Mouse (Mus musculus) bone marrow, adult 2 months (tissue): Measurements from ENCODE around the gene Dnajb8.

Experiments
- CTCF ChIP-seq: fragments of 200-500 bp; IDR thresholded peaks from 2 replicates; pipeline ENCODE4 v1.5.1; 2011; ENCODE audit warnings: low read length, control low read depth; ENCODE audit not compliant: control insufficient read depth, insufficient read depth
- POLR2A ChIP-seq: fragments of 200-500 bp; IDR thresholded peaks from 2 replicates; pipeline ENCODE4 v1.6.1; 2011; ENCODE audit warnings: low read depth, mild to moderate bottlenecking, control low read depth, low read length, borderline replicate concordance; ENCODE audit not compliant: control insufficient read depth

DNA sequence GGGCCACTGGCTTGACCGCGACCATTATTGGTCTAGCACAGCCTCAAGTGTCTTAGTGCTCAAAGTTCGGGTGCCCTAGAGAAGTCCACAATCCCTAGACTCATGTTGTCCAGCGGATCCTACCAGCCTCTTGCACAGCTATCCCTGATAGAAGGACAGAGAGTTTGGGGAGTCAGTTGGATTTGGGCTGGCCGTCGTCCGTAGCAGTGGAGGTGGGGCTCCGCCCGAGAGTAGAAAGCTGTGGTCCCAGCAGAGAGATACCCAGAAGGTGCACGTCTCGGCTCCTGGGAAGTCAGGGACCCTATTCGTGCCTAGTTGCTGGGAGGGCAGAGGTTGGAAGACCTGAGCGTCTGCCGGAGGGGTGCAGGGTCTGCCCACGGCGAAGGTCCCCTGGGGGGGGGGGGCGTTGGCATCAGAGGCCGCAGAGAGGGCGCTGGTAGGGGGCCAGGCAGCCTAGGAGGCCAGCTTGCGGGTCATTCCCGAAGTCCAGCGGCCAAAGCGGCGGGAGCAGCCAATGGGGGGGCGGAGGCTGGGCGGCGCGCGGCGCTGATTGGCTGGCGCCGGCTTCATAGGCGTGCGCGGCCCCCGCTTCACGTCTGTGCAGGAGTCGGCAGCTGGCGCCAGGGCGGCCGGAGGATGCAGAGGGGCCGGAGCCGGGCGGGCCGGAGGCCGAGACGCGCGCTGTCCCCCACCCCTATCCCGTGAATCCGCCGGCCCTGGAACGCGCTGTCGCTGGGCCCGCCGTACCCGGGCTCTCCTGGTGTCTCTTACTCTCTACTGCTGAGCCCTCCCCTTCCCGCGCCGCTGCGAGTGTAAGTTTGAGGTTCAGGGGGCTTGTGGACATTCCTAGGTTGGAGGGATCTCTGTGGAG, 23.8 kb upstream of the Dnajb8 start:
- TF ChIP-seq CTCF (no peak), POLR2A (no peak)
